Mouse (Mus musculus) myocyte (in vitro differentiated cells): Measurements from ENCODE around the gene Gen1.

Source experiments
- CEBPB ChIP-seq: IDR thresholded peaks from 2 replicates; pipeline ENCODE4 v1.6.1; 2011; ENCODE audit warnings: mild to moderate bottlenecking, moderate library complexity; ENCODE audit not compliant: poor library complexity, insufficient read depth, severe bottlenecking
- E2F4 ChIP-seq: IDR thresholded peaks from one replicate; pipeline ENCODE4 v1.6.1; 2011; ENCODE audit warnings: mild to moderate bottlenecking, control low read depth, moderate library complexity; ENCODE audit not compliant: insufficient read depth
- MAX ChIP-seq: IDR thresholded peaks from one replicate; pipeline ENCODE4 v1.6.1; 2011; ENCODE audit warnings: low read depth, mild to moderate bottlenecking, control low read depth
- MYOG ChIP-seq, 3 experiments: IDR thresholded peaks; one replicate each; pipeline ENCODE4 v1.6.1; 2011; ENCODE audit warnings: control low read depth in 2 of 3, low read depth in 2 of 3, mild to moderate bottlenecking in 2 of 3; ENCODE audit not compliant: insufficient read length in 2 of 3, control insufficient read depth in 1 of 3, insufficient read depth in 1 of 3
- POLR2A ChIP-seq: IDR thresholded peaks from one replicate; pipeline ENCODE4 v1.6.1; 2011; ENCODE audit warnings: low read depth, mild to moderate bottlenecking, control low read depth, moderate library complexity; ENCODE audit not compliant: insufficient read length
- REST ChIP-seq: IDR thresholded peaks from one replicate; pipeline ENCODE4 v1.6.1; 2011; ENCODE audit warnings: mild to moderate bottlenecking, control low read depth, moderate library complexity; ENCODE audit not compliant: insufficient read depth, insufficient read length
- SRF ChIP-seq: IDR thresholded peaks from one replicate; pipeline ENCODE4 v1.6.1; 2011; ENCODE audit warnings: low read depth; ENCODE audit not compliant: control insufficient read depth, insufficient read length
- TCF12 ChIP-seq: IDR thresholded peaks from one replicate; pipeline ENCODE4 v1.6.1; 2011; ENCODE audit warnings: mild to moderate bottlenecking, control low read depth; ENCODE audit not compliant: poor library complexity, insufficient read depth, severe bottlenecking
- TCF3 ChIP-seq: IDR thresholded peaks from one replicate; pipeline ENCODE4 v1.6.1; 2011; ENCODE audit warnings: low read depth, control low read depth; ENCODE audit not compliant: insufficient read length
- USF1 ChIP-seq: IDR thresholded peaks from one replicate; pipeline ENCODE4 v1.6.1; 2011; ENCODE audit warnings: low read depth, mild to moderate bottlenecking, control low read depth, moderate library complexity

DNA sequence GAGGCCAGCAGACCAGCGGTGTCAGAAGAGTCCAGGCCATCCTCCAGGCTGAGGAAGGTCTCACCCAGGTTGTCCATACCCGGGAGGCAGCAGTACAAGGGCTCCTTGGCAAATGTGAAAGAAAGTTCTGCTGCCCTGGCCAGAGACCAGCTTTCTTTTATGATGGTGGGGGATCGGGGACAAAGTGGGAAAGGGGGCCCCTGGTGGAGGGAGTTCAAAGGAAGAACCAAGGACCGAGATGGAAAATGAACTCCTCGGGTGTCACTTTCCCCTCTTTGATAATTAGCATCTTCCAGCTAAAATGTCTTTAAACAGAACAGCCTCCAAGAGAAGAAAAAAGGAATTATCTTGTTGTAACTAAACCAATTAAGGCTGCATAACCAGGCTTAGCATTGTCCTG, 56.7 kb downstream of the Gen1 start, which contains the start of gene Msgn1:
- TF ChIP-seq POLR2A = no peak
- TF ChIP-seq MAX = no peak
- TF ChIP-seq REST = no peak
- TF ChIP-seq MYOG (IDR thresholded peaks at IDR 0.05; ENCODE audit: control insufficient read depth in 1 of 3, insufficient read depth in 1 of 3, insufficient read length in 2 of 3, low read depth in 2 of 3) = no peak
- no peak for TF ChIP-seq TCF12
- no peak for TF ChIP-seq E2F4
- TF ChIP-seq CEBPB = no peak
- no peak for TF ChIP-seq USF1
- TF ChIP-seq SRF = no peak
- TF ChIP-seq TCF3 = no peak
